Mouse (Mus musculus): Measurements from ENCODE around the gene Mex3a. TPM values are rescaled to one million over a fixed set of nuclear protein-coding genes. Genes with fewer than 3 reads are reported as not detected.

Mex3a gene
- polyA plus RNA-seq, 1 experiment from 2014 or later, result 19.2 TPM

GRCm38 (mm10) chr3:88541622-88542401, 9.6 kb downstream of the Mex3a start:
- 48% methylated on average over 7 of the region's 7 CpGs for WGBS
- no peak for ATAC-seq (ENCODE audit: low FRiP score)
- no peaks in the 10 kb centered on the region for H3K9me3 ChIP-seq (replicated peaks)
- H3K4me1 ChIP-seq, result peaks cover 46% of the 10 kb centered on the region
- no peak overlapping the region for H3K4me2 ChIP-seq
- H3K9ac ChIP-seq (replicated peaks), result no peak overlapping the region
- H3K27ac ChIP-seq (replicated peaks), result 0 out of 2 replicates have a peak overlapping the region, but pooled peaks have one; percentile 23
- H3K27me3 ChIP-seq (replicated peaks), result no peaks in the 10 kb centered on the region
- peaks cover 33% of the 10 kb centered on the region for H3K36me3 ChIP-seq
- no peak overlapping the region for H3K4me3 ChIP-seq (replicated peaks)

- no peak overlapping the region for H3K4me3 ChIP-seq (replicated peaks)
- peaks cover 40% of the 10 kb centered on the region for H3K4me1 ChIP-seq
- H3K9me3 ChIP-seq (replicated peaks), result no peaks in the 10 kb centered on the region
- WGBS, result 75% methylated on average over 4 of the region's 4 CpGs
- H3K4me2 ChIP-seq, result no peak overlapping the region
- H3K27me3 ChIP-seq (replicated peaks), result no peaks in the 10 kb centered on the region
- no peak overlapping the region for H3K27ac ChIP-seq (replicated peaks)
- H3K36me3 ChIP-seq, result peaks cover 26% of the 10 kb centered on the region
- ATAC-seq (ENCODE audit: low FRiP score), result peak; percentile 15; the same call in 1 of the 2 replicates
- H3K9ac ChIP-seq (replicated peaks), result no peak overlapping the region
Measured at GRCm38 (mm10) chr3:88542486-88542885, 10.3 kb downstream of the Mex3a start.

GRCm38 (mm10) chr3:88543174-88543573, 11.0 kb downstream of the Mex3a start:
- no peak overlapping the region for H3K27ac ChIP-seq (replicated peaks)

GRCm38 (mm10) chr3:88543651-88544410, 11.6 kb downstream of the Mex3a start:
- Histone ChIP-seq H3K4me3 (replicated peaks) (no peak overlapping the region), H3K27ac (replicated peaks) (no peak overlapping the region), H3K27me3 (replicated peaks) (no peaks in the 10 kb centered on the region), H3K9ac (replicated peaks) (no peak overlapping the region), H3K36me3 (peaks cover 12% of the 10 kb centered on the region; the same call in 1 of the 2 replicates), H3K4me2 (no peak overlapping the region), H3K4me1 (peaks cover 26% of the 10 kb centered on the region), H3K9me3 (replicated peaks) (no peaks in the 10 kb centered on the region)
- 73% methylated on average over 5 of the region's 5 CpGs for WGBS
- no peak for ATAC-seq (ENCODE audit: low FRiP score)

More at GRCm38 (mm10) chr3:88543174-88543573, 11.0 kb downstream of the Mex3a start:
- Histone ChIP-seq H3K4me1 (peaks cover 33% of the 10 kb centered on the region), H3K36me3 (peaks cover 19% of the 10 kb centered on the region), H3K9me3 (replicated peaks) (no peaks in the 10 kb centered on the region), H3K4me3 (replicated peaks) (no peak overlapping the region), H3K27me3 (replicated peaks) (no peaks in the 10 kb centered on the region), H3K9ac (replicated peaks) (no peak overlapping the region), H3K4me2 (no peak overlapping the region)
- no peak for ATAC-seq (ENCODE audit: low FRiP score)
- 85% methylated on average over 8 of the region's 8 CpGs for whole genome bisulfite sequencing

- Histone ChIP-seq H3K4me1 (peaks cover 22% of the 10 kb centered on the region), H3K4me2 (no peak overlapping the region), H3K4me3 (replicated peaks) (no peak overlapping the region), H3K9me3 (replicated peaks) (no peaks in the 10 kb centered on the region), H3K9ac (replicated peaks) (no peak overlapping the region), H3K27me3 (replicated peaks) (no peaks in the 10 kb centered on the region), H3K27ac (replicated peaks) (no peak overlapping the region), H3K36me3 (peaks cover 9% of the 10 kb centered on the region; the same call in 1 of the 2 replicates)
- WGBS, result 41% methylated on average over 5 of the region's 5 CpGs
- no peak for ATAC-seq (ENCODE audit: low FRiP score)
Measured at GRCm38 (mm10) chr3:88544514-88544913, 12.3 kb downstream of the Mex3a start.

- H3K27me3 ChIP-seq (replicated peaks), result no peaks in the 10 kb centered on the region
- peaks cover 19% of the 10 kb centered on the region for H3K4me1 ChIP-seq
- no peak overlapping the region for H3K4me2 ChIP-seq
- no peak overlapping the region for H3K9ac ChIP-seq (replicated peaks)
- H3K27ac ChIP-seq (replicated peaks), result no peak overlapping the region
- H3K4me3 ChIP-seq (replicated peaks), result no peak overlapping the region
- 68% methylated on average over 20 of the region's 20 CpGs for WGBS
- no peaks in the 10 kb centered on the region for H3K9me3 ChIP-seq (replicated peaks)
- no peak for ATAC-seq (ENCODE audit: low FRiP score)
- peaks cover 5% of the 10 kb centered on the region; the same call in 1 of the 2 replicates for H3K36me3 ChIP-seq
Measured at GRCm38 (mm10) chr3:88544955-88545591, 12.9 kb downstream of the Mex3a start.

GRCm38 (mm10) chr3:88546674-88547418, 14.7 kb downstream of the Mex3a start:
- Histone ChIP-seq H3K4me2 (no peak overlapping the region), H3K27ac (replicated peaks) (no peak overlapping the region), H3K4me3 (replicated peaks) (no peak overlapping the region), H3K27me3 (replicated peaks) (no peaks in the 10 kb centered on the region), H3K4me1 (peaks cover 25% of the 10 kb centered on the region), H3K9me3 (replicated peaks) (no peaks in the 10 kb centered on the region), H3K9ac (replicated peaks) (no peak overlapping the region), H3K36me3 (no peaks in the 10 kb centered on the region)
- WGBS, result 82% methylated on average over 6 of the region's 6 CpGs
- ATAC-seq (ENCODE audit: low FRiP score), result no peak

- no peak within 1 kb of the TSS for H3K4me2 ChIP-seq
- no peaks in the 10 kb centered on the region for H3K36me3 ChIP-seq
- peaks cover 25% of the 10 kb centered on the region for H3K4me1 ChIP-seq
- no peak within 1 kb of the TSS for H3K27ac ChIP-seq (replicated peaks)
- no peak within 1 kb of the TSS for H3K9ac ChIP-seq (replicated peaks)
- WGBS, result 48% methylated on average over 18 of the region's 18 CpGs
- H3K9me3 ChIP-seq (replicated peaks), result no peaks in the 10 kb centered on the region
- no peaks in the 10 kb centered on the region for H3K27me3 ChIP-seq (replicated peaks)
- H3K4me3 ChIP-seq (replicated peaks), result no peak within 1 kb of the TSS
- no peak for ATAC-seq (ENCODE audit: low FRiP score)
Measured at GRCm38 (mm10) chr3:88548180-88548917, 16.2 kb downstream of the Mex3a start, which contains the start of gene Rab25. Rab25 (minus strand) TSS chr3:88548300.

GRCm38 (mm10) chr3:88551586-88551985, 19.4 kb downstream of the Mex3a start:
- peaks cover 11% of the 10 kb centered on the region for H3K36me3 ChIP-seq
- peak overlapping the region; percentile 75 for H3K4me3 ChIP-seq (replicated peaks)
- no peak for ATAC-seq (ENCODE audit: low FRiP score)
- H3K27me3 ChIP-seq (replicated peaks), result no peaks in the 10 kb centered on the region
- 85% methylated on average over 4 of the region's 4 CpGs for WGBS
- H3K4me2 ChIP-seq, result peak overlapping the region; percentile 73
- no peak overlapping the region for H3K27ac ChIP-seq (replicated peaks)
- peaks cover 40% of the 10 kb centered on the region for H3K4me1 ChIP-seq
- H3K9me3 ChIP-seq (replicated peaks), result no peaks in the 10 kb centered on the region
- H3K9ac ChIP-seq (replicated peaks), result peak overlapping the region; percentile 90

GRCm38 (mm10) chr3:88552082-88552645, 20.0 kb downstream of the Mex3a start:
- no peaks in the 10 kb centered on the region for H3K9me3 ChIP-seq (replicated peaks)
- peaks cover 17% of the 10 kb centered on the region for H3K36me3 ChIP-seq
- peak overlapping the region; percentile 90 for H3K9ac ChIP-seq (replicated peaks)
- WGBS, result 25% methylated on average over 16 of the region's 16 CpGs
- peaks cover 40% of the 10 kb centered on the region for H3K4me1 ChIP-seq
- no peak for ATAC-seq (ENCODE audit: low FRiP score)
- H3K27me3 ChIP-seq (replicated peaks), result no peaks in the 10 kb centered on the region
- H3K4me3 ChIP-seq (replicated peaks), result peak overlapping the region; percentile 75
- peak overlapping the region; percentile 95 for H3K27ac ChIP-seq (replicated peaks)
- H3K4me2 ChIP-seq, result peak overlapping the region; percentile 73
